Mouse (Mus musculus) erythroblast, embryonic 14.5 days (primary cell): ENCODE results near the gene Snapin.

Experiments
- GATA1 ChIP-seq: IDR thresholded peaks from 2 replicates; pipeline ENCODE4 v1.6.1; 2012; ENCODE audit warnings: low read length, inconsistent platforms, mixed read lengths
- TAL1 ChIP-seq: IDR thresholded peaks from 3 replicates; pipeline ENCODE4 v1.6.1; 2012; ENCODE audit warnings: low read length, inconsistent platforms, mixed read lengths

DNA sequence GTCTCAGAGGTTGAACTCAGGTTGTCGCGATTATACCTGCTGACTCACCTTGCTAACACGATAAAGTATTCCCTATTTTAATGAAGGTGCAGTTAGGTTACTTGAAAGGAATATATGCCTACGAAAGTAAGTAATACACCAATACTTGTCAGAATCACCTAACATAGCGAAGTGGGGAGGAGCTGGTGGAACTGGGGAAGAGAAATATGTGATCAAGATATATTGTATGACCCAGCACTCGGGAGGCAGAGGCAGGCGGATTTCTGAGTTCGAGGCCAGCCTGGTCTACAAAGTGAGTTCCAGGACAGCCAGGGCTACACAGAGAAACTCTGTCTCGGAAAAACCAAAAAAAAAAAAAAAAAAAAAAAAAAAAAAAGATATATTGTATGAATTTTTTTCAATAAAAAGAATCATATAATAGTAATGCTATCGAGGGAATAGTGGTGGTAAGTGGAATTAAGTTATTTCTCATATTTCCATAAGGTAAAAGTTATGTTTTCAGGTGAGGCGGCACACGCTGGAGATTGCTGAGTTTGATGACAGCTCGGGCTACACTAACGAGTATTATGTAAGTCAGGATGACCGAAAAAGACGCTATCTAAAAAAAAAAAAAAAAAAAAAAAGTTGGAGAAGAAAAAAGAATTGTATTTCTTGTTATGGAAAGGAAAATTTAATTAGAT lies 15.5 kb downstream of the Snapin start:
- TF ChIP-seq GATA1 (no peak), TAL1 (no peak)
